Mouse (Mus musculus) B cell, adult 2 months (primary cell): ENCODE measurements around the gene Mrps33.

Experiments
- DNase-seq, 2 experiments: peaks; one replicate each; pipeline ENCODE4 v3.0.0; 2022

Gene Mrps33

DNA sequence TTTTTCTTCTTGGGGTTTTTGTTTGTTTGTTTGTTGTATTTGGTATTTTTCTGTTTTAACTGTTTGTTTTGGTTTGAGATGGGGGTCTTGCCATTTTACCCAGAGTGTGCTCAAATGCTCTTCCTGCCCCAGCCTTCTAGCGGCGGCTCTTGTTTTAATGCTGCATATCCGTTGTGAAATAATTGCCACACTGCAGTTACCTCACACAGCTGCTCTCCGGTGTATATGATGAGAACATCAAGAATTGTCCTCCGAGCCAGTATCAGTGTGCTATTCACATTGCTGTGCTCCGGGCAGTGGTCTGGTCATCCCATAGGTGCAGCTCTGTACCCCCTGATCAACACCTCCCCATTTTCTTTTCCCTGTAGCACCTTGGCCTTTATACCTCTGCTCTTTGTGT lies 34.5 kb downstream of the Mrps33 start:
- no peak for DNase-seq

DNA sequence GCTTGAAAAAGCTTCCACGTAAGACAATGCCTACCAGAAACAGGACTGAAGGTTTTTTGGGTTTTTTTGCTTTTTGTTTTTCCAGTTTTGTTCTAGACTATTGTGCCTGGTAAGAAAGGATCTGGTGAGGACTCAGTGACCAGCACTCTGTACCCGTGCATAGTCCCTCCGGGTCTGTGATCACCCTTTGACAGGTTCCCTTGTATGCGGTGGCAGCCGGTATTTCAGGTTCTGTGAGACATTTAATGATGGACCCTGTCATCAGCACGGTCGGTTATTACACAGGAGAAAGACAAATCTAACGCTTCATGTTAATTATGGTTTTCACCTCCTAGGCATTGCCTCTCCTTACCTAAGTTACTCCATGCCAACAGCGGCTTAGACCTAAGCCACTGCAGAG lies 35.8 kb downstream of the Mrps33 start:
- no peak for DNase-seq

DNA sequence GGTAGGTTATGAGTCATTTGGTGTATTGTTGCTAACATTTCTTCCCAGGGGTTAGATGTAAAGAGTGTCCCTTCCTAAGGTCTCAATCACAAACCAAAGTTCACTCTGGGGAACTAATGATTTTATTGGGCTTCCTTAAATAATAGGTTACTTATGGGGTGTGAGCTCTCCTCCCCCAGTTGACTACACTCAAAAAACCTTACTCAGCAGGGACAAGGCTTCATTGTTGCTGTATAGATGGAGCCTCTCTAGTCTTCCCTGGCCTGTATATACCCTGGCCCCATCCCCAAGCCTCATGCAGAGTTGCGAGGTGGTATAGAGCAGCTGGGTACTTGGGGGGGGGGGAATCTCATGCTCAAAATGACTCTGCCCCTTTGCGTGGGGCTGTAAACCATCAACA lies 53.6 kb downstream of the Mrps33 start:
- no peak for DNase-seq
